Mouse (Mus musculus) heart, postnatal 36 days (tissue): Measurements from ENCODE around the gene Gan. TPM values are rescaled to one million over a fixed set of nuclear protein-coding genes. Genes with fewer than 3 reads are reported as not detected.

Experiments used
- DNase-seq, 2 experiments: peaks; one replicate each; pipeline ENCODE4 v3.0.0; 2021 to 2022
- intact Hi-C: fragments of 180-260 bp; cut with DNase I; formaldehyde crosslinking; loops from one replicate; pipeline ENCODE4 v1.15.1; 2025
- total RNA-seq, 2 experiments: library from RNA; stranded (reverse); gene quantifications; 2 replicates each; pipeline ENCODE4 v1.2.3; 2021

Gan gene
- total RNA-seq = 1 to 10 TPM; 4.5 to 5.1 TPM

DNA sequence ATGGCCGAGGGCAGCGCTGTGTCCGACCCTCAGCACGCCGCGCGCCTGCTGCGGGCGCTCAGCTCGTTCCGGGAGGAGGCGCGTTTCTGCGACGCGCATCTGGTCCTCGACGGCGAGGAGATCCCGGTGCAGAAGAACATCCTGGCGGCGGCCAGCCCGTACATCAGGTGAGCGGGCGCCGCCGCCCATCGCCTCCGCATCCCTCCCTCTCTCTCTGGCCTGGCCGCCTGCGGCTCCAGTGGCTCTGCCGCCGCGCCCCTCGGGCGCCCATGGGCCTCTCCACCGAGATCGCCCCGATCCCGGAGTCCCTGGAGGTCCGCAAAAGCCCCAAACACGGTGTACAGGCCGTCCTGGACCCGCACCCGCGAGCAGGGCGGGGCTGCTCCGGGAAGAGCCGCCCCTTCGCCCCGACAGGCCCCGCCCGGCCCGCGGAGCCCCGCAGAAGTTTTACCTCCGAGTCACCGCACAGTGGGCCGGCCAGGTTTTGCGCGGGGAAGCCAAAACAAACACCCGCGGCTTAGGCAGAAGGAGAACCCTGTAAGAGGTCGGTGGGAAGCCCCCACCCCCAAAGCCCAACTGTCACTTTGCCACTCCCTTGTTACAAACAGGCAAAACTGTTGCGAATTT, at the start of gene Gan:
TSS of gene Gan (plus strand) at position 1 of the 627 bp plus-strand sequence.
- DNase-seq = peak; percentile 42 to 51
- intact Hi-C loops = loop anchor here (5.0 kb wide), 1 partner anchor 166 kb away; the partner anchor contains the start of gene Gcsh

DNA sequence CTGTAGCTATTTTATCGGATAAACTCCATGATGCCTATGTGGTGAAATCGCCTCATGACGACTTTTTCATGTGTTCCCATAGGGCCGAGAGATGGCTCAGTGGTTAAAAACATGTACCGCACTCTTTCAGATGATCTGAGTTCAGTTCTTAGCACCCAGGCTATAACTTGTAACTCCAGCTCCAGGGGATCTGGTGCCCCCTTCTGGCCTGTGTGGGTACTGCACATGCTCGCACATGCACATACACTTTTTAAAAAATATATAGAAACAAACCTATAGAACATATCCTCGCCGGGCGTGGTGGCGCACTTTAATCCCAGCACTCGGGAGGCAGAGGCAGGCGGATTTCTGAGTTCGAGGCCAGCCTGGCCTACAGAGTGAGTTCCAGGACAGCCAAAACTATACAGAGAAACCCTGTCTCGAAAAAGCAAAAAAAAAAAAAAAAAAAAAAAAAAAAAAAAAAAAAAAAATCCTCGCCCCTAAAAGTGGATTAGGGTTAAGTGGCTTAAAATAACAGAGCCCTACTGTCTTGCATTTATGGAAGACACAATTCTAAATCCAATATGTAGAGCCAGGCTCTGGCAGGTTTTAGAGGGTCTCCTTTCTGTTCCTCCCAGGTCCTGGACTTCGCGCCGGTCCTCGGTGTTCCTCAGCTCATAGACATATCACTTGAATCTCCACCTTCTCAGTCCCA, 48.8 kb upstream of the Gan start:
- no peak for DNase-seq
- intact Hi-C loops = loop anchor here (5.0 to 10.0 kb wide), 3 partner anchors 88 to 276 kb away; no protein-coding TSS in a partner anchor

DNA sequence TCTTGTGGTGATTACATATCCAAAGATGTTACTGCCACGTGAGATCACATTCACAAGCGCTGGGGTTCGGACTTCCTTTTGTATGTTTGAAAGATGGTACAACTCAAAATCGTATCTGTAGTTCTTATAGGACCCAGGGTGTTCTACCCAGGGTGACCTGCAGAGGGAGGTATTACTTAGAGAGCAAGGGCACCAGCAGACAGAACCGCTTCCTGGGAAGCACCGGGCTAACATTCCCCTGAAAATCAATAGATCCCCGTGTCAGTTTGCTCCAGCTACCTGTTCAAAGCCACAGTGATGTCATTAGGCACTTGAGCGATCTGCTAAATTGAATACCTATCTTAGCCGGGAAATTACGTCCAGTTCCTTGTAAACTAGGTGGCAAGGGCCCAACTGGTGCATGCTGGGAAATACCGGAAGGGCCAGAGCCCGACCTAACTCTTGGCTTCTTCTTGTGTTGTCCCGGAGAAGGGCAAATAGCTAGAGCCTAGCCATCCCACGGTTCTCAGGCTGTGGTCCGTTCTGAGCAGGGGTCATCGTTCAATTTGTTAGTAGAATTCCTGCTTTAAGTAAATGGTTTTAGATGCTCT, 48.0 kb upstream of the Gan start:
- DNase-seq = peak; percentile 50 to 74

DNA sequence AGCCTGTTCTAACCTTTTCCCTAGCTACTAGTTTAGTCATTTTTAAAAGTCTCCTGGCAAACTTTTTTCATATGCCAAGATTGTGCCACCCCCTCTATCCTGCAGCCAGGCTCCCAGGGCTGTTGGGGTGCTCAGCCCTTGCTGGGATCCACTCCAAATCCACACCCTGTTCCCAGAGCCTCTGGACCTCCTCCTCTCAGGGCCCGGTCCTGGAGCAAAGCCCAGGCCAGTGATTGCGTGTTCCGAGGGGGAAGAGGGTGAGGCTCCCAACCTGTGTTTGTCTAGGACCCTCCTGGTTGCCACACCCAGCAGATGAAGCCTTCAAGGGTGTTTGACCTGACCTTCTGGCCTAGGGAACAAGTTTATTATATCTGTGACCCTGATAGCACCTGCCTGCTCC, 46.3 kb upstream of the Gan start:
- intact Hi-C loops = no loop called here
- peak in 1 of 2 experiments; percentile 12 for DNase-seq

More for the DNA sequence above, 48.0 kb upstream of the Gan start:
- intact Hi-C loops = loop anchor here (5.0 to 10.0 kb wide), 3 partner anchors 87 to 275 kb away; no protein-coding TSS in a partner anchor

DNA sequence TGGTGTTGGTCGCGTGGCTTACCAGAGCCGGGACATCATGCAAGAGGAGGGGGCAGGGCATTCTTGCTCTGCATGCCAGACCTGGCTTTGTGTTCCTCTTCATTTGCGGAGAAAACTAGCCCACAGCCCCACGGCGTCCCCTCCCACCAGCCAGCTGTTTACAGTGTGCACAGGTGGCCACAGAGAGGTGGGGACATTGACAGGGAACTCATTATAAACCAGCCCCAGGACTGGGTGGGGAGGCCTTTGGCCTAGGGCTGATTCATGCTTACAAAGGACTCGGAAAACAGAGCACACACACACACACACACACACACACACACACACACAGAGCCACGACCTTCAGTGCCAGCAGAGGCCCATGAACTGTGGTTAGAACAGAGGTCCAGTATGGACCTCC, 45.7 kb upstream of the Gan start:
- DNase-seq = no peak
- intact Hi-C loops = no loop called here

DNA sequence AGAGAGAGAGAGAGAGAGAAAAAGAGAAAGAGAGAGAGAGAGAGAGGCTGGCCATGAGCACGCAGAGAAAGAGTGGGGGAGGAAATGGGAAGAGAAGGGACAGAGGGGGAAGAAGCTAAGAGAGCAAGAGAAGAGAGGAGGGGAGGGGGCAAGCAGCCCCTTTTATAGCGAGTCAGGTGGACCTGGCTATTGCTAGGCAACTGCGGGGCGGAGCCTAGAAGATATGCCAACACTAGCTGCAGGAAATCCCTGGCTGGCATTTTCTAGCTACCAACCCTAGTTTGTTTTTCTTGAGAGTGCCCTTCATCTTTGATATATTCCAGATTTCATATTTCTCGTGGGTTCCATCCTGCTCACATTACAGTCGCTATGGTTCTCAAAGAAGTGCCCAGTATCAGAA, 42.8 kb upstream of the Gan start:
- DNase-seq = no peak
- intact Hi-C loops = no loop called here

DNA sequence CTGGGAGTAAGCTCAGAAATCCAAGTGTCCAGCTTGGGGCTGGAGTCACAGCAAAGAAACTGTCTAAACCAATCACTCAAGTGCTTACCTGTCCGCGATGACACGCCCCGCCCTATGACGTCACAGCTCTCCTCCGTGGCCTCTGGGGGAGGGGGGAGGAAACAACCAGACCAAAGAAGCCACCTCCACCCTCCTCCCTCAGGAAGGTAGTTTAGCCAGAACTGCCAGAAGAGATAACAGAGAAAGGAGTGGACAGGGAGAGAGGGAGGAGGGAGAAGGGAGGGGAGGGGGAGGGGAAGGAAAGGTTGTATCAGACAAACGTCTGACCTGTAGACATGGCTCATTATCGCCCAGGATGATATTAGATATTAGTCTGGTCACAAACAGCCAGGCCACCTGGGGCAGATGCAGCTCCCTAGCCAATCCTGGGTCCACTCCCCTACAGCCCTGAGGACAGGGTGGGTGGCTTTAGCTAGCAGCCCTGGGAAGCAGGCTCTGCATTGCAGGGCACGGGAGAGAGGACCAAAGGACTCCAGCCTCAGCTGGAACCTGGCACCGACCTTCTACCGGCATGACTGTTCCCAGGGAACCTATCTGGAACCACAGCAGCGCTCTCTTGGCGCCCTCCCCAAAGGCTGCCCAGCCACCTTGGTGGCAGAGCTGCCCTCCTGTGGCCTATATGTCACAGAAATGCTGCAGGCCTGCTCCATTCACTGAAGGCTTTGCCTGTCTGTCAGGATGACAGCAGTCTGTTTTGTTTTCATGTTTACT, 42.1 kb upstream of the Gan start:
- intact Hi-C loops = no loop called here
- peak; percentile 18 for DNase-seq

DNA sequence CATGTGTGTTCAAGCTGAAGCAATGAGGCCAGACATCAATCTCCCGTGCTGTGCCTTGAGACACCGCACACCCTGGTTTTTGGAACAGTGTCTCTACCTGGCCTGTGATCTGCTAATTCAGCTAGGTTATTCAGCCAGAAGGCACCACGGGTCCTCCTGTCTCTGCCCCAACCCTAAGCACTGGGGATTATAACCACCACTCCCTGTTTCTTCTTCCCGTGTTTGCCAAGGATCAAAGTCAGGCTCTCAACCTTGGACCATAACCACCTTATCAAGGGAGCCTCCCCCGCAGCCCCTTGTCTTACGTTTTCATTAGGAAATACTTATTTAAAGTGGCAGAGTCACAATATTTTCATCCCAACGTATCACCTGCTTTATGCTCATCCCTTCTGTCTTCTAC, 41.4 kb upstream of the Gan start:
- no peak for DNase-seq
- intact Hi-C loops = no loop called here

DNA sequence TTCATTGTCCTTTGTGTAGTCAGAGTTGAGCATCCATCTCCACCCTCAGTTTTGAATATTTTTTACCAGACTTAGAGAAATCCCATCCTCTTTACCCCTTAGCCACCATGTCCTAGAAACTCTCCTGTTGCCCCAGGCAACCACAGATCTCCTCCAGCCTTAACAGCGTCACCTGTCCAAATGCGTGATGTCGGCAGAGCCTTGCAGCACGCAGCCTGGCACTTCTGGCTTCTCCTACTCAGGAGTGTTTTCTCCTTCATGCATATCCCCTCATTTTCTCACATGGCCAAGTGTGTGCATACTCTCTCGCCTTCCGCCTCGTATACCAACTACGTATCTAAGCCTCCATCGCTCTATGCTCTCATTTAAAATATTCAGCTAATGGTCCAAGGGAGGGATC, 39.5 kb upstream of the Gan start:
- DNase-seq = no peak
- intact Hi-C loops = no loop called here

DNA sequence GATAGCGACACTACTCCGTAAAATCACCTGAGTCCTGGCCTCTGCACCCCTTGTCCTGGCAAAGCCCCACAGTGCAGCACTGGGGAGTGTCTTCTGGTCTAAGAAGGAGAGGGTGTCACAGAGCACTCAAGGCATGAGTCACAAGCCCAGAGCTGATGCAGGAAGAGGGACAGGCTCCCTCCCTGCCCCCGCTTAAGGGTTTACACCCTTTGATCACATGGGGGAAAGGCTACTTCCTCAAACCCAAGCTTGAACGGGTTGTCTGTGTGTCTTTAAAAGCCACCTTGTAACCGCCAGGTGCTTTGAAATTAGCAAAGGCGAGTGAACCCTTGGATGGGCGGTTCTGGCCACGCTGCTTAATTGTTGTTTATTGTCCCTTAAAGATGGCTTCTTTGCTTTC, 36.7 kb upstream of the Gan start:
- intact Hi-C loops = no loop called here
- no peak for DNase-seq

DNA sequence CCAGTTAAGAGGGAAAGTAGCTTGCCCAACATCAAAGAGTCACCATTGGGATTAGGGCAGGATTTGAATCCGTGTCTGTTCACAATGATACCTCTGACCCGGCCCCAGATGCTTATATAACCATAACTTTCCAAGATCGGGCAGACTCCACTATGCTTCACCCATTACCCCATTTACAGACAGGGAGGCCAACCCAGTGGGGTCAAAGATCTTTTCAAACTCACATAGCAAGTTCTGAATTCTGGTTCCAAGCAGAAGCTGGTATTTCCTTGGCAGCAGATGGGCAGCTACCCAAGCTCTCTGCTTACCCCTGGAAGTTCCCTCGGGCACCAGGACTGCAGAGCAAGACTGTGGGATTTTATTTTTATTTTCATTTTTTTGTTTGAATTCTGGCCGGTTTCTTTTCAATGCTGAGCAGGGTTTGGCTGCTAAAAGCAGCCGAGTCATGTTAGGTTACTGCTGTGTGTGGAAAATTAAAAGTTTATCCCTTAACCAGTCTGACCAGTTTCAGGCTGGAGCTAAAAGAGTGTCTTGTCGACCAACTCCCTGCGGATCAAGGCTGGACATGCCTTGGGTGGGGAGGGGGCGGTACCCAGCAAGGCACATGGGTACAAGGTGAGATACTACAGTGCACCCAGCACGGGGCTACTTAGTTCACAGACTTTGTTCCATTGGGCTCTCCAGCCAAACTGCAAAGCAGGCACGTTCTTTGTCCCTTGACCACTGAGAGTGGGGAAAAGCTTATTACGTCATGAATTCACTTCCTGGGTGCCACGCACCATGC, 33.9 kb upstream of the Gan start:
- intact Hi-C loops = no loop called here
- DNase-seq = no peak

DNA sequence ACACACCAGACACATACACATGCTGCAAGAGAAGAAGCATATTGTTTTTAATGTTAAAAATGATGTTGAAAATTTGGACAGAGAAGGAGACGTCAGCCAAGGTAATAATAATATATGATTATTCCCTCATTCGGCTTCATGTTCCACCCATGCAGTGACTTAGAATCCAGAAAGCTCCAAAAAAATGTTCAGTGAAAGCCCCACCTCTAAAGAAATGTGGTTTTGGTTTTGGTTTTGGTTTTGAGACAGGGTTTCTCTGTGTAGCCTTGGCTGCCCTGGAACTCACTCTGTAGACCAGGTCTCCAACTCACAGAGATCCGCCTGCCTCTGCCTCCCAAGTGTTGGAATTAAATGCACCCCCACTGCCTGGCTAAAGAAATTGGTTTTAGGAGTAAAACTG, 32.1 kb upstream of the Gan start:
- DNase-seq = no peak
- intact Hi-C loops = no loop called here

DNA sequence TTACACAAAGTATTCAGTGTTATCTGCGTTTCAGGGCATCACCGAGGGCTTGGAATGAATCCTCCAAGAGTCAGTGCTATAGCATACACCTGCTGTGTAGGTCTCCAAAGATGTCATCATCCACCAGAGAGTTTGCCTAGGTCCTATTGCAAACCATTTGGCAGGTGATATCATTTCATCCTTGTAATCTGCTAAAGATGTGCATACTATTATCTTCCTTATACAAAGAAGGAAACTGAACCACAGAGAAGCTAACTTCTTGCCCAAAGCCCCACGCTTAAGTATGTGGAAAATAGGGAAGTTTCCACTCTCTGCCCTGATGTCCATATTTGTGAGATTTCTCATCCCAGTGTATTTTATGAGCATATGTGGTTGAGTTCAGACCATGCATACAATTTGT, 31.5 kb upstream of the Gan start:
- intact Hi-C loops = no loop called here
- DNase-seq = no peak

DNA sequence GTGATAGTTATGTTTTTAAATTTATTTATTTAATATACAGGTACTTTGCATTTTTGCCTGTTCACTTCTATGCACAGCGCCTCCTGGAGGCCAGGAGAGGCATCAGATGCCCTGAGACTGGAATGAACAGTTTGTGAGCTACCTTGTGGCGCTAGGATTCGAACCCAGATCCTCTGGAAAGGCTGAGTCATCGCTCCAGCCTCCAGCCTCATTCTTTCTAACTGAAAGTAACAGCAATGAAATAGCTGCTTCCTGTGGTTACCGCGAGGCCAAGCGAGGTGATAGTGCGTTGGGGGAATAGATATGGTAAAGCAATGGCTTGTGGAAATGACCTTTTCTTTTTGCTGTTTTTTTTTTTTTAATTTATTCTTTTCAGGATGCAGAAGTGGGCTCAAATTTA, 30.9 kb upstream of the Gan start:
- intact Hi-C loops = no loop called here
- no peak for DNase-seq

DNA sequence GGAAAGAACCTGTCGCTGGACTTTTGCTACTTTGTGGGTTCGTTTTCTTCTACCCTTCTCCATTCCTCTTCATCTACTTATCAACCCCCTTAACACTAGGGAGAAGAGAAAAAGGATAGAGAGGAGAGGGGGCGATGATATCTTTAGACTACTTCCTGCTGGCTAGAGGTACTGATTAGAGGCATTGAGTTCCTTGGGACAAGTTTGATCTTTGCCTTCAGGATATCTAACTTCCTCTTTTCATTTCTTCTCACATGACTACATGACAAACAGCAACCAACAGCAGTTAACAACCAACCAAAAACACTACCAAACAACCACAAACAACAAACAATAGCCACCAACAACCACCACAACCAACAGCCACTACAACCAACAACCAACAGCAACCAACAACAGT, 24.2 kb upstream of the Gan start:
- intact Hi-C loops = no loop called here
- DNase-seq = no peak

DNA sequence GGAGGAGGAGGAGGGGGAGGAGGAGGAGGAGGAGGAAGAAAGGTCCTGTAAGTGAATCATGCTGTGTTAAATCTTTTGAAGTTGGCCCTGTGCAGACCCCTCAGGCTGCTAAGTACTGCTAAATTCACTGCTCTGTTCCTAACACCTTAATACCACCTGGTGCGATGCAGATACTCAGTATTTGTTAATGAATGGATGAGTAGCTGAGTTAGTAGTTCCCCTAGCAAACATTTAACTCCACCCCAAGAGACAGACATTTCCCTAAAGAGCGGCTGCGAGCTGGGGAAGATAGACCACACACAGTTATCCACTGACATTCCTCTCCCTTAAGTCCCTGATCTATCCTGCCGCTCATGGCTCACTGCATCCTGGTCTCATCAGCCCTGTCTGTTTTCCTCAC, 21.6 kb upstream of the Gan start:
- DNase-seq = no peak
- intact Hi-C loops = no loop called here

DNA sequence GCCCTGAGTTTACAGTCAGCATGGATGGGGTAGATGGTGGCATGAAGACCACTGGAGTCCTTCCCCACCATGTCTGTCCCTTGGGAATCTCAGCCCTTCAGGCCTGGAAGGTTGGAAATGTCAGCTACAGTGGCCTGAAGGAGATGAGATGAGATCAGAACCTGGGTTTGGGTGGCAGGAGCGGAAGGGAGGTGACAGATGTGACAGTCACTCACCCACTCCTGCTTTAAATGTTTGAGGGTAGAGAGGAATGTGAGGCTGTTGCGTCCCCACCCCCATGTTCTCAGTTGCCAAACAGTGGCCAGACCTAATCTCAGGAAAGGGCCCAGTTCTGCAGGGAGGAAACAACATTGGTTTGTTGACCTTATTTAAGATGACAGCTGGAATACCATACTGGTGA, 21.2 kb upstream of the Gan start:
- intact Hi-C loops = no loop called here
- DNase-seq = no peak

DNA sequence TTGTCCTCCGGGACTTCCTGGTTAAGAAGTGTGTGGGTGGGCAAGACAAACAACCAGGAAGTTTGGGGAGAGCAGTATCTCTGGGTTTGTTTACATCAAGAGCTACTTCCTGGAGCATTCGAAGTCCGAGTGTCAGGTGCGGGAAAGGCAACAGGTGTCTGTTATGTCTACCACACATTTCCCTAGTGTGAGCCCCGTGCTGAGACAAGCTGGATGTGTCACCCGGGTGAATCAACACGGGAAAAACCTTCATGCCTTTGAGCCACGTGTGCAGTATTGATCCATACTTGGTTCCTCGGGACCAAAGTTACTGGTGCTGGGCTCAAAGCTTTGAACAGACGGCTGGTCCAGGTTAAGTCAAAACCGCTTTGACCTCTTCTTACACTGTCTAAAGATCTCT, 20.6 kb upstream of the Gan start:
- no peak for DNase-seq
- intact Hi-C loops = no loop called here

DNA sequence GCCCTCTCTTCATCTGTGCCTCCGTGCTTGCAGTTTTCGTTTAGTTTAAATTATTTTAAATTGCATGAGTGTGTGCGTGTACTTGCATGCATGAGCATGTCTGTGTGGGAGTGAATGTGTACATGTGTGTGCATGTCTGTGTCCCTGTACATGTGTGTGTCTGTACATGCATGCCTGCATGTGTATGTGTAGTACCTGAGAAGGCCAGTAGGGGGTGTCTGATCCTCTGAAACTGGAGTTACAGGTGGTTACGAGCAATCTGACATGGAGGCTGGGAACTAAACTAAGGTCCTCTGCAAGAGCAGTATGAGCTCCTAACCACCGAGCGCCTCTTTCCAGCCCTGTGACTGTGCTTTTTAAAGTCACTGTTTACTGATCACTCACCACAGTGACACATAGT, 9.4 kb upstream of the Gan start:
- intact Hi-C loops = no loop called here
- no peak for DNase-seq

DNA sequence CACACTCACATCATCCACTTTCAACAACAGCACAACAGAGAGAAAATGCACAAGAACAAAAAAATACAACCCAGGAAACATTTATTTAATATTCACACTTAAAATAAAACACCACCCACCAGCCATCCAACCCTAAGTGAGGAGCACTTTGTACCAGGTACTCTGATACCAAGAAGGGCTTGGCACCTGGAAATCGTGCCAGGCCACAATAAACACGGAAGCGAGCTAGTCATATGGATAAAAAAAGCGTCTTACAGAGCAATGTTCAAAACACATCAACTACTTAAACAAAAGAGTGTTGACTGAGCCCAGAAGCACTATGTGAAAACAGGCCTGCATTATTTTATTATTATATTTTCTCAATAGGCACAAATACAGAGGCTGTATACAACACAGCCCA, 1.8 kb upstream of the Gan start:
- intact Hi-C loops = loop anchor here (2.0 to 5.0 kb wide), 2 partner anchors 103 to 164 kb away; partner anchors contain the start of gene Gcsh
- no peak for DNase-seq
